Mouse (Mus musculus): ENCODE results near the gene Nfib.

Gene Nfib

DNA sequence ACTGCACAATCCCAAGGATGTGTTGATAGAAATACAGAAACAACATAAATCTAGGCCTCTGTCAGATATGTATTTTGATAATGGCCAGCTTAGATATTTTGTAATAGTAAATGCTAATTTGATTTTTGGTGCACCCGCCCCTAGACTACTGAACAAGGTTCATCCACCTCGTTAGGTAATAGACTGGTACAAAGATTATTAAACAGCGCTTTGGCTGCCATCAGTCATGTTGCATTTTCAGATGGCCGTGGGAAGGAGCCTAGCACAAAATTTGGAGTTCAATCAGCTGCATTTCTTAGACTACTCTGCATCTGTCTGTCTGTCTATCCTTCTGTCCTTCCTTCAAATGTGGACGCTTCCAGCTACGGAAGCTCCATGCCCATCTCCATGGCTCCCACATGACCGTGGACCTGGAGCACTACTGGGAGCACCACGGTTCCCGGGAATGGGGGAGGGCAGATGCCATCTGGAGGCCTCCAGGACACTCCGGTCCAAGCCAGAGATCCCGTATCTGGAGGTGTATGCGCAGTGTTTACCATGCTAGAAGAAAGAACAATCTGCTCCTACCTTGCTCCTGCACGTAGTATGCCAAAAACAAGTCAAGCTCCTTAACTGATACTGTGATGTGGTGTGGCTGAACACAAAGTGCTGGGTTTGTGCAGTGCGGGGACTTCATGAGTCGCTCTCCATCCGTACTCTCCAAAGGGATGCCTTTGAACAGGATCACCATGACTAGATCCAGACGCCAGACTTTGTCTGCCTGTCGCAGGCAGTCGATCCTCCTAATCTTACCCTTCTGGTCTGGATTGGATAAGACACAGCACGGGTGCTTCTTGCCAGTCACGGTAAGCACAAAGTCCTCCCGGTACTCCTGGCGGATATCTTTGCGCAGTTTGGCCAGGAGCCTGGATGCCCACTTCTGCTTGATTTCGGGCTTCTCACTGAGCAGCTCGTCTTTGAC lies 207.6 kb downstream of the Nfib start:
- CTCF ChIA-PET: no interaction called here

DNA sequence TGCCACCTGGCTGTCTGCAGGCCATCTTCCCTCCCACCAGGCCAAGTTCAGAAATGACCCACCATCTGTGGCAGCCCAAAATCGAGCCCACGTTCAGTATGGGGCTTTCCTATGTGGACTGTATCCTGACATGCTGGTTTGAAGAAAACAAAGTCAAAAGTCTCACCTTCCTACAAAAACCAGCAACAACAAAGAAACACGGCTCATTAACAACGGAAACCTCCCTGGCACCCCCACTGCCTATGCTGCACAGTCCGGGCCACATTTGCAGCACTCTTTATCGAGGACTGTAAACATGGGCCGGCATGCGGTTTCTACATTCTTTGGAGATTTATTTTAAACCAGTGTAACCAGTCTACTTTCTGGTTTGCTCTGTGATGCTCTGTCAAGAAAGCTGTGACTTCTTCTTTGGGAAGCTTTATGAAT lies 208.4 kb downstream of the Nfib start:
- CTCF ChIA-PET: no interaction called here

DNA sequence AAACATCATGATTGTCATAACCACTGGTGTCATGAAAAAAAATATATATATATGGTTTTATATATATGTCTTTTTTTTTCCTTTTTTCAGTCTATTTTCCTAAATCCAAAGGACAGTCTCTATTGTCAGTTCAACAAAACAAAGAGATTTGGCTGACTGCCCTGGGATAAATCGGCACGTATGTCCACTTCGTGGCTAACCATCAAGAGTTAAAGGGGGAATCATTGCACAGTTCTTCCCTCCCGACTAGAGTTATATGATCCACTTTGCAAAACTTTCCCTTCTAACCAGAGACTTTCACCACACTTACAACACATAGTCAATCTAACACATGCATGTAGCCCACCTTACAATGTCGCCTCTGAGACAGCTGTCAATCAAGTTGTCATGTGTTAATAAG lies 209.2 kb downstream of the Nfib start:
- CTCF ChIA-PET: no interaction called here

DNA sequence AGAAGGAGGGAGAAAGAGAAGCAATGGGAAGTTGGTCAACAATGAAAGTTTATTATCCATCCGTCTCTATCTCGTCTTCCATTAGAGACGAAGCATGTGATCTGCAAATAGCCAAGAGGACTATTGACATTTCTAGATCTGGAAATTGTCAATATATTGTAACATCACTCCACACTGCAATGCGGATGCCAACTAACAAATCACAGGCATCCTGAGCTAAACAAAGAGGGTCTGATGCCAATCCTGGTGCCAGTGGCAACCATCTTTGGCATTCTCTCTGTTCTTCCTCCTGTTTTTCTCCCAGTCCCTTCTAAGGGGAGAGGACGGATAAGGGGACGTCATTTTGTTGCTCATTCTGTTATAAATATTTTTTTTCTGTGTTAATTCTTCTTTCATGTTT lies 209.9 kb downstream of the Nfib start:
- CTCF ChIA-PET: no interaction called here

DNA sequence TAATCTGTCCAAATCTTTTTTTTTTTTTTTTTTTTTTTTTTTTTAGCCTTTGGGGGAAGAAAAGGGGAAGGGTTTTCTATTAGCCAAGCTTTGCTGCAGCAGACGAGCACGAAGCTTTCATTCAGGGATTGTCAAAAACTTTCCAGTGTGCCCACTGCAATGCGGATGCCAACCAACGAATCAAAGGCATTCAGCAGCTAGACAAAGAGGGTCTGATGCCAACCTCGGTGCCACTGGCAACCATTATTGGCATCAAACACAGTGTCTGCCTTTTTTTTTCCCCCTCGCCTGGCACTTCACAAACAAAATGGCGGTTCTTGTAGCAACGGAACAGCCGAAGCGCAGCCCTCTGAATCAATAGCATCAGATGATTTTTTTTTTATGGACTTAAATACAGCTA lies 210.7 kb downstream of the Nfib start:
- CTCF ChIA-PET: no interaction called here

DNA sequence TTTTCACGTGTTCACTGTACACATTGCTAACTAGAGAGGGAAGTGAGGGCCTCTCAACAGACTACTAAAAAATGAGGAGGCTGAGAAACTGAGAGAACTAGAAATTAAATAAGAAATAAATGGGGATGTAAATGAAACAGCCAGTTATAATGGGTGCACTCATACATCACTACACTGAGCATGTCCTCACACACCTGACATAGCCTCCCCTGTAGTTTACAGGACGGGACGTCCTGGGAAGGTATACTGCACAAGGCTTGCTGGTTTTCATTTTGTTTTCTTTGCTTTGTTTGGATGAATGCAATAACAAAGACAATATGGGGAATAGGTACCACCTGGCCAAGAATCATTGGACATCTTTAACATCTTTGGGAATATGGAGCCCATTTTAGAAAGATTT lies 211.1 kb downstream of the Nfib start:
- CTCF ChIA-PET: no interaction called here

DNA sequence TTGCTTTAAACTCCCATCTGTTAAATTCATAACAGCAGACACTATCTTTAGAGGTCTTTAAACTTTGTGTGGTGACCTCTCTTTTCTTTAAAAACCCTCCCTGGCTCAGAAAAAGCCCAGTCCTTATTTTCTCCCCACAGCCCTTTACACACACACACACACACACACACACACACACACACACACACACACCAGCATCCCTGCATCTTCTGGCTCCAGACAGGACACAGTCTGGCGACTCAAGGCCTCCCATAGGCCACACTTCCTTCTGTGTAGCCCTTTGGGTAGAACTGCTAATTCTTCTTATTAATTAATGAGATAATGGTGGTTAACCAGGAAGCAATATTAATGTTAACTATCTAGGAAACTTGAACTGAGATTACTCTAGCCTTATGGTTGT lies 211.7 kb downstream of the Nfib start:
- CTCF ChIA-PET: no interaction called here

DNA sequence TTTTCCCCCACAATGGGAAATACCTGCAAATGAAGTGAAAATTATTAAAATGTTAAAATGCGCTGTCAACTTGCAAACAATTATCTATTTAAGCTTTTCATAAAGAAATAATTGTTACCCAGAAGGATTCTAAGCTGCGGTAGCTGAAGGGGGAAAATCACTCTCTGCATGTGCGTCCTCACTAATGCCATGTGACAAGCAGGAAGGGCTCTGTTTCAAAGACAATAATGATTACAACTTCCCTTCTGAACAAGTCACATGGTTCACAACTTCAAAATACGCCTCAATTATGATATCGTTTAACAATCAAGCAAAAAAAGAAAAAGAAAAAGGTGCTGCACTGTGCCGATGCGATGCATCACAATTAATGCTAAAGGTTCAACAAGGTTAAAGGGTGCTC lies 212.2 kb downstream of the Nfib start:
- CTCF ChIA-PET: no interaction called here

DNA sequence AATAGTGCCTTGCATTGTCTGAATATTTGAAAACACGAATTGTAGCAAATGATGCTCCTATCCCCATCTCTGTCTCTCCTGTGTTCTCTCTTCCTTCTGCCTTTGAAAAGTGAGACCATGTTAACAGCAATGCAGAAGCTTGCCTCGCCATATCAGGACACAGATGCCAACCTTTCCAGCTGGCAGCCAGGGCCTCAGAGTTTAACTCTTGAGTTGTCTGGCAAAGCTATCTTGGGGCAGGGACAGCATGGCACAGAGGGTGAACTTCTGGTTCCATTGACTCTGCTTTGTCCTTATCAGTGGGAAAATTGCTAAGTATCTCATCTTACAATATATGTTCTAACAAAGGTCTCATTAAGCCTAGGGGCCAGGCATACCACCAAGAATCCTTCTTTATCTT lies 212.8 kb downstream of the Nfib start:
- CTCF ChIA-PET: no interaction called here

DNA sequence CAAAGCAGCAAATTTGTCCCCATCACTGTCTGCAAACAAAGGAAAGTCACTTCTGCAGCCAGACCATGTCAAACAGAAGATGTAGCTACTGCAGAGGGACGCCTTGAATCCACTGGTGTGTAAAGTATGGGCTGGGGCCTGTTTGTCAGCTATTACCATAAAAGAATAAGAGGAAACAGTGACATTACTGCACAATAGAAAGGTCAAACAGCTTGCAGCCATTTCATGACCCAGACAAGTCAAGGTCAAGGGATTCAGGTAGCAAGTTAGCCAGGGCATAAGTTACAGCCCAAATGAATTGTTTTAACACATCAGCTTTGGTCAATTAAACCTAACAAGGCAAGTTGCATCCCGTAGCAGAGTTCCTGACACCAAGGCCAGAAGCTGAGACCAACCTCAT lies 215.6 kb downstream of the Nfib start:
- CTCF ChIA-PET: no interaction called here

DNA sequence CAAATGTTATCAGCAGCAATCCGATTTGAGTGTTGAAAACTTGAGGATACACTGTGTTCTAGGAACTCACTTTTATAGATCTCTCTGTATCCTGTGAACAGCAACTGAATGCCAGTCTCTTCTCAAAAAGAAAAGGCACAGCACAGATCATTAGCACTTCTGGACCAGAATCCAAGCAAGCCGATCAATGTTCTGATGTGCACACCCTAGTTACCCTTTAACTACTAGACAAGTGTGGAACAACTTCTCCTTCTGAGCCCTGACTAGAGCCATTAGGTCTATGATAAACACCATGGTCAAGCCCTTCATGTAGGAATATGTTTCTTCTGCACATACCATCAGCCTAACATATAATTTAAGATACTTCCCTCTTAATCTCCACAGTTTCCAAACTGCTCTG lies 219.6 kb downstream of the Nfib start:
- CTCF ChIA-PET: no interaction called here

DNA sequence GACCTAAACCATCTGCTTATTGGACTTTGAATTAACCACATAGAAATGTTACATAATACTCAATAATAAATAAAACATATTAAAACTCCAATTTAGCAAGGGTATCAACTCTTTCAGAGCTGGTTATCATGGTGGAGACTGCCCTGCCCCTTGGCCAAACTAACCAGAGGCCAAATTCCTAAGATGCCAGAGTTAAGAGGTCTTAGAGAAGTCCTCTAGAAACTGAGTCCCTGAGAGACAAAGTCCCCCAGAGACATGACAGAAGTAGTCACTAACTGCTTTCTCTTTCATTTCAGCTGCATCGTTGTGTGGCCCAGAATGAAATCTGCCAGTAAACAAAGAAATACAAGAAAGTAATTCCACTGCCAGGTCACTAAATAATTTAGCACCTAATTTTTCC lies 221.7 kb downstream of the Nfib start:
- CTCF ChIA-PET: no interaction called here

DNA sequence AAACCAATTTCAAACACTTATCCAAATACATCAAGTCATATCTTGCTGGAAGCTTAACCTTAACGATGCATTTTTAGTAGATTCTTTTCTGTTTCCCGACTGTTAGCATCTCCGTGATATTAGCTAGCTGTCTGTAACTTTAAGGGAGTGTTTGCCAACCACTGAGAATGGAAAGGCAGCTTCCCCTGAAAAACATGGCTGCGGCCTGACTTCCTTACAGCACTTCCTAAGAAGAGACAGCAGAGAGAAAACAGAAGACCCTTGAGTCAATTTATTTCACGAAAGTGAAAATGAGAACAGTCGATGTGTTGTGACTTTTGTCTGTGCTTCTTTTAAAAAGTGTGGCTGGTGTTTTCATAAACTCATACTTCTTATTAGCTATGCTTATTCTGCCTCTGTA lies 222.3 kb downstream of the Nfib start:
- CTCF ChIA-PET: no interaction called here

DNA sequence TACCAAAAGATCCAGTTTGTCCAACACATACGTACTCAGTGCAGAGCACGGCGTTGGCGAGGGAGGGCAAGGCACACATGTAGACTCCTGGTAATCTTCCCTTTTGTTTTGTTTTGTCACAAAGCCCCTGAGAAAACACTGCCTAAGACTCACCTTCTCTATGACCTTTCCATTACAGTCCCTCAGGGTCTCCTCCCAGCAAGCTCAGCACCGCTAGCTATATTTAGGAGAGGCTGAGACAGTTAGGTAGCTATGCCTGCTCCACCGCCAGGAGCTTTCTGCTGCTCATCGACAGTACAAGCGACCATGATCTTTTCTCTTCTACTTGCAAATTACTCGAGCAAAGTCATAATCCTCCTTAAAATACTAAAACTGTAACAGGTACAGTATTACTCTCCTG lies 224.9 kb downstream of the Nfib start:
- CTCF ChIA-PET: no interaction called here

DNA sequence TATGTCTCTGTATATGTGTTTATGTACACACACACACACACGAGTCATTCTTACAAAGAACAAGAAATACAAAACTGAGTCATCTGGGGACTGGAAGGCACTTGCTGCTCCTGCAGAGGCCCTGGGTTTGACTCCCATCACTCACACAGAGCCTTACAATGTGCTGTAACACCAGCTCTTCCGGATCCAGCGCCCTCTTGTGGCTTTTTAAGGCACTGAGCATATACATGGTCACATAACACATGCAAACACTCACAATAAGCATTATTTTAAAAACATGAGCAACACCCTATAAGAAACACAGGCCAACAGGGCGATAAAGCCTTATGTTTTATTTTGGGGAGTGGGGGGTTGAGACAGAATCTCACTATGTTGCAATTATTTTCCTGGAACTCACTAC lies 226.2 kb downstream of the Nfib start:
- CTCF ChIA-PET: no interaction called here

DNA sequence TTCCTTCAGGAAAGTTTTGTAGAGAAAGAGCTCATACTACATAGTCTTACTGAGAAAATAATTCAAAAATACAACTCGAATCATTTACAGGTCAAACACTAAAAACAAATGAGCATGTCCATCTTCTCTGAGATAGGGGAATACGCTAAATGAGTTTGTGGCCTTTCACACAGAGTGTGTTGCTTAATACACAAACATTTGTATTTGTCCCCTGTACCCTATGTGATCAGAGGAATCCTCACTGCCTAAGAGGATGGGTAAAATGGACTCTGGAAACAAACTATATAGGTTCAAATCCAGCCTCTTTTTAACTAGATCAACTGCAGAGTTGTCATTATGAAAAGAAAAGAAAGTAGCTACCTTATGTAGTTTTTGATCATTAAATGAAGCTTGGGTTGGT lies 227.8 kb downstream of the Nfib start:
- CTCF ChIA-PET: no interaction called here

DNA sequence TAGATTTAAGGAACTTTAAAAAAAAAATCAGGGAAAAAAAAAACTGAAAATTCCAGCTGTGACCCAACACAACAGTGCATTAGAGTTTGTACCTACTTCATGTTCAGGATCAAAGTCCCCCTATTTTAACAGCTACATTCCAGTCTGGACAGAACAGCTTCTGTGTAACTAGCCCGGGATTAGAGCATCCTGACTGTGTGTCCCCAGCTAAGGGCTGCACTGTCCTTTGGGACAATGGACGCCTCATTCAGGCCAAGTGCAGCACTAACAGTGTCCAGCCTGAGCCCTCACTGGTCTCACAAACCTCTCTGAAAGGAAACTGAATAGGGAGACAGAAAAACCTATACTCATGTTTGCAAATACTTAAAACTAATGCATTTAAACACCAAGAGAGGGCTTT lies 229.1 kb downstream of the Nfib start:
- CTCF ChIA-PET: no interaction called here

DNA sequence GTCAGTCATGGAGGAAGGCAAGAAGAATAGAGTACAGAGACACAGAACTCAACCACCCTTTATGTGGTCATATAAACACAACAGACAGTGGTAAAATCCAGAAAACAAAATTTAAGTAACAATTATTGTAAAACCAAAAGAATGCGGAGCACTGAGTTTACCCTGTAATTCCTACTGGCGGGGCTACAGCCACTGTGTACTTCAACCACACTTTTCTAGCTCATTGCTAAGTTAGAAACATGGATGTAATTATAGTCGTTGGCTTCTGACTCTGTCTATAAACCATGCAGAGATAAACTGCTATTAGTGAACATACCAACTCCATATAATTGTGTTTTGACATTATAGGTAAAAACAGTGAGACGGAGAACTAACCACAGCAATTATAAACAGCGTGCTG lies 231.2 kb downstream of the Nfib start:
- CTCF ChIA-PET: no interaction called here

DNA sequence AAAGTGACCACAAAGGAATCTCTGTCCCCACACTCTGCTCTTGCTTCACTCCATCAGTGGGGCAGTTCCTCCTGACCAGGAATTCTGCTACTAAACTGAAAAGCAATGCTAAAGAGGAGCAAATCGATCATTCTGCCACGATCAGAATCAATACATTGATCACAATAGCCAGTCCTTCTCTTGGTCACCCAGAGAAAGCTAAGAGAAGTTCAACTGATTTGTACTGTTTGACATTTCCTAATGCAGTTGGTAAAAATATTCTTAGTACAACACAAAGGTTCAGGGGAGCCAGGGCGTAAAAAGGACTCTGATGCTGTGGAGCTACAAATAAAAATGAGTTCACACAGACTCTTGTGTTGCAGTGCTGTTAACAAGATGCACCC lies 234.6 kb downstream of the Nfib start:
- CTCF ChIA-PET: no interaction called here

DNA sequence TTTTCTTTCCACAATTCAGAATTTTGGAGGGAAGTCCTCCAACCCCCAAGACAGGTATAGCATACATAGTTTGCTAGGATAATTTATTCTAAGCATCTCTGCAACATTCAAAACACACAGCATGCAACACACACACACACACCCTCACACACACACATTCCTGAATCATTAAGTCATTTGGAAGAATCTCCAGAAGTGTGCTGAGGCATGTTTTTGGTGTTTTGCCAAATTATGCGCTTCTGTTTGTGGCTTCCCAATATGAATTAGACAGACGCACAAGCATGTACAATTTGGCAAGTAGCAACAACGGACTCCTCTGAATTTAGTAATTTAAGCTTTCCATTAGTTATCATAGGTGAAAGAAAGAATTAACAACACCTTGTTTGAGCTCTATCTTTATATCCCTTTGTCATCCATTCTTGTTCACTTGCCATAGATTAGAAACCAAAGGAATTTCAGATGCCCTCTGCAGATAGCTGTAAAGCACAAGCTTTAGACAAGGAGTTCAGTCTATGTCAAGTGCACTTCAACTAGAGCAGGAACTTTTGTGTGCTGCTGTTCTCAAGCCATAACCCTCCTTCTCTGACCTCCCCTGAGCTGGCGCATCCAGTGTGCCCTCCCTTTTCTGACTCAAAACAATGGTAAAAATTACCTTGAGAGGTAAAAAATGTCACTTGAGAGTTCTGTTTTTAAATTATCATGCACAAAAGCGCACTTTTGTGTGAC lies 235.2 kb downstream of the Nfib start:
- CTCF ChIA-PET: no interaction called here

DNA sequence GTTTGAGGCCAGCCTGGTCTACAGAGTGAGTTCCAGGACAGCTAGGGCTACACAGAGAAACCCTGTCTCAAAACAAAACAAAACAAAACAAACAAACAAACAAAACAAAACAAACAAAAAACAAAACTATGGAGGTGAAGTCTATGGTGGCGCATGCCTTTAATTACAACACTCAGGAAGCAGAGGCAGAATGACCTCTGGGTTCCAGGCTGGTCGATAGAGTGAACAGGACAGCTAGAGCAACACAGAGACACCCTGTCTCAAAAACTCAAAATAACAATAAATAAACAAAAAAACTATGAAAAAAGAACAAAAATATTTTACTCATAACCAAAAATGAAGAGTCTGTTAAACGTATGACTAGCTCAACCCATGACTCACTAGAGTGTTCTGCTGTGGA lies 236.6 kb downstream of the Nfib start:
- CTCF ChIA-PET: no interaction called here

DNA sequence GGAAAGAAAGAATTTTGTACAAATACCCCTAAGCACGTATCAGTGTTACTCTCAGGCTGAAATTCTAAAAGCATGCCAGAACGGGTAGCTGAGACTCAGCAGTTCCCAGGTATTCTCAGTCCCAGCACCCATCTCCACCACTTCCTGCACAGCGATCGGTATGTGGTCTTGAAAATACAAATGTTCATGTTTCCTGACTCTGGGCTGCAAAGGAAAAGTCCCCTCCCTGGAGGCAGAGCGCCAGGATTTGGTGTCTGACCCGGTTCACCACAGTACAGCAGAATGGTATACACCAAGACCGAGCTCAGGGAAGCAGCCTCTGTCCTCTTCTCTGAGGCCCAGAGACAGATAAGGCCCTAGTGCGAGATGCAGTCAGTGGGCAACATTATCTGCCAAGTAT lies 238.8 kb downstream of the Nfib start:
- CTCF ChIA-PET: no interaction called here

DNA sequence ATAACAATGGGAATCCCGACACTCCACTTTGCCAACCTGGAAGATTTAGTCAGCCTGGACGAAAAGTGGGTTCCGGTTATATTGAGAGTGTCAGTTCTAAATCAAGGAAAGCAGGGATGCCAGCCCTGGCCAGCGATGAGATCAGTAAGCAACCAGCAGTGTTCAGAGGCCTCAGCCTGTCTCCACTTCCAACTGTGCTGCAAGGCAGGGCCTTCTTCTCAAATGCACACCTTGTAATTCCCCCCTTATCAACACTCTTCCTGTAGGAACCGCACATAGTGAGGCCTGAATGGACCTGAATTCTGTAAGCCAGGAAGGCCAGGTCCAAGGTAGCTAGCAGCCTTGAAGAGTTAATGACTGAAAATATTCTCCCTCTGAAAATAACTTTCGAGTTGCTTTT lies 239.4 kb downstream of the Nfib start:
- CTCF ChIA-PET: no interaction called here

Measured in spleen, embryonic (tissue).